Comparison of ENCODE assay signal across 27 mouse cellular contexts in genomic region chr3:81367918-81368317, GRCm38 (mm10).
DNase-seq lines count a peak whose midpoint lies in the region; ATAC-seq lines count a peak whose summit lies in the region.
"Had no signal": no experiment of that assay in that cellular context is flagged by ENCODE, and none has a peak within 500 bp of the region (broad histone marks: within the 10 kb centered on the region; RNA-seq: fewer than 3 reads in every experiment).

No protein-coding gene starts in this region.

- H3K4me2 ChIP-seq in kidney, embryonic 16.5 days (replicated peaks; ENCODE audit: low read depth, low read length), result no peak overlapping the region
- H3K4me2 ChIP-seq: forebrain, embryonic 15.5 days; hindbrain, embryonic 13.5 days; limb, embryonic 15.5 days; lung, embryonic 15.5 days; neural tube, embryonic 12.5 days had no signal

- peak; percentile 0 to 18 for DNase-seq in layer of hippocampus, adult 18-20 months (ENCODE audit: low spot score in 2 of 2)
- DNase-seq in layer of hippocampus, postnatal 25 days (ENCODE audit: extremely low spot score in 1 of 2, low spot score in 1 of 2), result no peak
- peak; percentile 6 for DNase-seq in 416B (ENCODE audit: low read depth)
- DNase-seq in adipocyte (ENCODE audit: low spot score), result peak; percentile 8
- DNase-seq in fat pad, adult 2 months (ENCODE audit: extremely low read depth, low read depth, low spot score), result peak; percentile 73
- DNase-seq in right cerebral cortex, postnatal 14 days, result no peak
- DNase-seq: adrenal gland, adult 2 months; cerebellum, adult 18-20 months; cerebellum, postnatal 36 days; embryo, embryonic 11 days; gastrocnemius, postnatal 14 days; heart, adult 2 months; kidney, adult 18-20 months; kidney, postnatal 14 days; left cerebral cortex, postnatal 4 days; lung, postnatal 4 days; midbrain, embryonic 14.5 days; thymus, adult 18-20 months had no signal

- ATAC-seq in kidney, embryonic 16.5 days (ENCODE audit: low FRiP score, low TSS enrichment), result no peak
- no peak for ATAC-seq in erythroblast, adult 5-6 weeks (replicated peaks; ENCODE audit: low FRiP score, poor library complexity, severe bottlenecking)
- ATAC-seq: forebrain, embryonic 15.5 days had no signal

- no peak overlapping the region for H3K9ac ChIP-seq in kidney, embryonic 16.5 days (replicated peaks; ENCODE audit: low read length)
- H3K9ac ChIP-seq: forebrain, embryonic 15.5 days; hindbrain, embryonic 13.5 days; limb, embryonic 15.5 days; liver, embryonic 14.5 days; lung, embryonic 15.5 days; neural tube, embryonic 12.5 days had no signal

- no peak overlapping the region for H3K4me3 ChIP-seq in kidney, embryonic 16.5 days (ENCODE audit: low read length)
- H3K4me3 ChIP-seq: erythroblast, embryonic 14.5 days; forebrain, embryonic 15.5 days; heart, adult 2 months; hindbrain, embryonic 13.5 days; limb, embryonic 15.5 days; lung, embryonic 15.5 days; neural tube, embryonic 12.5 days had no signal

- H3K27me3 ChIP-seq in kidney, embryonic 16.5 days (ENCODE audit: insufficient read depth, low read length), result no peaks in the 10 kb centered on the region
- H3K27me3 ChIP-seq: forebrain, embryonic 15.5 days; hindbrain, embryonic 13.5 days; limb, embryonic 15.5 days; lung, embryonic 15.5 days; neural tube, embryonic 12.5 days had no signal

- WGBS in kidney, embryonic 16.5 days, result 73% methylated on average over 2 of the region's 2 CpGs

- no peaks in the 10 kb centered on the region for H3K9me3 ChIP-seq in kidney, embryonic 16.5 days (ENCODE audit: low read length)
- H3K9me3 ChIP-seq: forebrain, embryonic 15.5 days; hindbrain, embryonic 13.5 days; limb, embryonic 15.5 days; lung, embryonic 15.5 days; neural tube, embryonic 12.5 days had no signal

- H3K4me1 ChIP-seq in kidney, embryonic 16.5 days (ENCODE audit: insufficient read depth, low read length), result peaks cover 7% of the 10 kb centered on the region; the same call in 1 of the 2 replicates
- H3K4me1 ChIP-seq: forebrain, embryonic 15.5 days; hindbrain, embryonic 13.5 days; limb, embryonic 15.5 days; neural tube, embryonic 12.5 days had no signal

- H3K36me3 ChIP-seq in kidney, embryonic 16.5 days (ENCODE audit: insufficient read depth, low read length), result no peaks in the 10 kb centered on the region
- H3K36me3 ChIP-seq: forebrain, embryonic 15.5 days; hindbrain, embryonic 13.5 days; limb, embryonic 15.5 days; lung, embryonic 15.5 days; neural tube, embryonic 12.5 days had no signal

- H3K27ac ChIP-seq in kidney, embryonic 16.5 days (ENCODE audit: low read length), result no peak overlapping the region
- H3K27ac ChIP-seq: forebrain, embryonic 15.5 days; heart, adult 2 months; hindbrain, embryonic 13.5 days; limb, embryonic 15.5 days; liver, embryonic 14.5 days; lung, embryonic 15.5 days; neural tube, embryonic 12.5 days had no signal

Comparison
In these comparisons a context has a peak if more than half of its experiments do, and no peak if none do; other contexts are left out.
1. DNase-seq: peak in layer of hippocampus, adult 18-20 months (2 of 2), 416B (single experiment), adipocyte (single experiment) and fat pad, adult 2 months (single experiment); none in layer of hippocampus, postnatal 25 days (0 of 2) and right cerebral cortex, postnatal 14 days (single experiment).